Mouse (Mus musculus) CH12F3 (cell line): Measurements from ENCODE around the gene Igflr1.

Experiments used
- in situ Hi-C: fragments of 300-500 bp; cut with MboI; formaldehyde crosslinking; loops from 2 replicates; pipeline ENCODE4 v1.14.3; 2020; ENCODE audit warnings: low sequenced_read_pairs

The Igflr1 gene

DNA sequence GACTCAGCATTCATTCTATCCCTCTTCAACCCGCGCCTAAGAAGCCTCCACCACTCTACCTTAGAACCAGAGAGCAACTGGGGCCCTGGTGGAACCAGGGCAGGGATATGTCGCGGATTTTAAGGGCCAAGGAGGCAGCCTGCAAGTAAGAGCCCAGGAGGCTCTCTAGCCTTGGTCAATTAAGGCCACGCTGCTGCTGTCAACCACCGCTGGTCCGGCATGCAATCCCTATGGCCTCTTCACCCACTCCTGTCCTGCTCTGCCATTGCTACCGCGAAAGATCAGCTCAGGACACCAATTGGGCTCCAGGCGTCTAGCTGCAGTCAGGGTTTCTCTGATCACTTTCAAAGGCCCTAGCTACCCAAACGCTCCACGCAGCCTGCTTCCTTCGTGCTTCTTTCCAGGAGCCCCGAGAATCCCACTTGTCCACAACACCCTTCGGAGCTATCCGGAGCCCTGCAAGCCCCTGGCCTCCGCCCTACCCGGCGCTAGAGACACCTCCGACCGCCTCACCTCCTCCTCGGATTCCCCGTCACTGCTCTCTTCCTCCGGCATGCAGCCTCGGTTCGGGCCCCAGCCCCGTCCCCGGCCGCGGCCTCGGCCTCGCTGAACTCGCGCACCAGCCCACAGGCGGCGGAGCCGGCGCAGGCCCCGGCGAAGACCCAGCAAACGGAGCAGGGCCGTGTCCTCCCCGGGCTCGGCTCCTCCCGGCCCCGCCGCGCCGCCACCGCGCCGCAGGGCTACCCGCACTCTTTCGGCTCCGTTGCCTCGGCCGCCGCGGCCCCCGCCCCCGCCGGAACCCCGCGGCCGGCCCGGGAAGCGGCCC lies 22.8 kb downstream of the Igflr1 start:
- in situ Hi-C loops = no loop called here

DNA sequence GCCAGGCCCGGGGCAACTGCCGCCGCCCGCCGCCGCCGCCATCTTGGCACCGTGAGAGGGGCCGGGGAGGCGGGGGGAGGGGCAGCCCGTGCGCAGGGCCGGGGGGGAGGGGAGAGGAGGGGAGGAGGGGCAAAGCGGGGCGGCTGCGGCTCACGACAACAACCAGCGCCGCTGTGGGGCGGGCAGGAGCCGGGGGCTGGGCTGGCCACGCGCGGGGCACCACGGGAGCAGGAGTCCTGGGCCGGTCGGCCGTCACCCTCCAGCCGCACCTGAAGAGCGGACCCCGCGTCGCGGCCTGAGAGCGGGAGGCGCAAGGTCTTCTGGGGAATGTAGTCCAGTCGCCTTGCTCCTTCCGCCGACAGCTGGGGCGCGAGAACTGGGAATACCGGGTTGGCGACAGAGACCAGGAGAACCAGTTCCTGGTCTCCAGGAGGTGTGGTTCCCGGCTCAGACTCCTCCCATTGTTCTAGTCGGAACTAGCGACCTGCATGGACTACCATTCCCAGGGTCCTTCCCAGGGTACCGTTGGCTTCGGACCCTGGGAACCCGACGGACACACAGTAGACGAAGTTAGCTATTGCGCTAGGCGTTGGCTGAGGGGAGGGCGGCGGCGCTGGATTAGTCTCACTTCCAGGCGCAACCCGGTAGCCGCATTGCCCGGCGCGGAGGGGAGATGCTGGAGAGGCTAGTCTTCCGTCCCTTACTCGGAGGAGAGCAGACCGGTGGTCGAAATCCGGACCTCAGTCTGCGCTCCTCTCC lies 23.6 kb downstream of the Igflr1 start, which contains the start of gene Kmt2b:
Gene Kmt2b (minus strand): TSS at position 51 of the 759 bp plus-strand sequence.
- in situ Hi-C loops = no loop called here

DNA sequence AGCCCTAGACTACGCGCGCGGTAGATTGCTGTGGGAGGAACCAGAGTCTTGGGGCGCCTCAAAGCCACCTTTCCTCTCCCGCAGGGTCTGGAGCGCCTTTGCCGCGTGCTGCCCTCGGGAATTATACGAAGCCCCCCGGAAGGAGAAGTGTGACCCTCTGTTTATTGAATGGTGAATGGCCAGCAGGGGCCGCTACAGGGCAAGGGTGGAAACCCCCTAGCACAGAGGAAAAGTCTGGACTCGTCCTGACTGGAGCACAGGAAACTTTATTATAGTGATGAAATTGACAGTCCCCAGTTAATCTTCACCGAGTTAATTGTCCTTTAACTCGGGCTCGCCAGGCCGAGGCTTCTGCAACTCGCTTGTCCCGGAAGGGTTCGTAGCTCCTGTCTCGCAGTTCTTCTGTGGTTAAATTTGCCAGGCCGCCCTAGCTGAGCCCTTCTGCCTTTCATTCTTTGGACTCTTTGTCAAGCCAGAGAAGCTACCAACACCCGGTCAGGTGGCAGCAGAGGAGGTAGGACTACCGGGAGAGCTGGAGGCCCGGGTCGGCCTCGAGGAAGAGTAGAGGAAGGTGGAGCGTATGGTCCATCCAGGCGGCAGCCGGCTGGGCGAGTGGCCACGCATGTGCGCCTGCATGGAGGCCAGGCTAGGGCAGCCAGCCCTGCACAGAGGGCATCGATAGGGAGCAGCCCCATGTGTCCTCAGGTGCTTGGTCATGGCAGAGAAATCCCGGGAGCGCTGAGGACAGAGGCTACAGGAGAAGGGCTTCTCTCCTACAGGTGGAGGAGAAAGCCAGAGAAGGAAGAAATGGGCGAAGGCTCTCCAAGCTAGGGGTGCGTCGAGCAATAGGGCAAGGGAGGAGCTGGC lies 24.4 kb downstream of the Igflr1 start:
- in situ Hi-C loops = no loop called here

DNA sequence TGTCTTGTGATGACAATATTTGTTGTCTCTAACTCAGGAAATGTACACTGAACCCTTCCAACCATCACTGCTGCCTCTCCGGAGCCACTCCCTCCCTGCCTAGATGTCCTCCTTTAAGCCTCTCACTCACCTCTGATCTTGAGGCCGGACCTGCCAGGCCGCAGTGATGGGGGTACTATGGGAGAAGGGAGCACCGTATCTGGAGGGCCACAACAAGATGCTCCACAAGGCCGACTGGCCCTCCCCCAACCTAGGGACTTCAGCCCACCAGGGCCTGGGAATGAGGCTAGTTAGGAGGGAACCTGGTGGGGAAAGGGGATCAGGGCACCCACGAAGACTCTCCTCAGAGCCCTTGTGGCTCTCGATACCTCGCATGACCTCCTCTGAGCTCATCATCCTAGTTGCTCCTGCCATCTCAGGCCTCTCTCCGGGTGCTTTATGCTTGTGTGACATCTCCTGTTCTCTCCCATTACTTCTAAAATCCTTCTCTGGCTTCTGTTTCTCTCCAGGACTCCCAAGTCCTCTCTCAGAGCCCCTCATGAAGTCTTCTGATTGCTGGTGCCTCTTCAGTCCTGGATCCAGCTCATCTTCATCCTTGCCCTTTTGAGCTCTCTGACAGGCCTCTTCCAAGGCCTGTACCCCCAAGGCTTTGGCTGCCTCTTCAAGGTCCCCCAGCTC lies 25.8 kb downstream of the Igflr1 start:
- in situ Hi-C loops = no loop called here

DNA sequence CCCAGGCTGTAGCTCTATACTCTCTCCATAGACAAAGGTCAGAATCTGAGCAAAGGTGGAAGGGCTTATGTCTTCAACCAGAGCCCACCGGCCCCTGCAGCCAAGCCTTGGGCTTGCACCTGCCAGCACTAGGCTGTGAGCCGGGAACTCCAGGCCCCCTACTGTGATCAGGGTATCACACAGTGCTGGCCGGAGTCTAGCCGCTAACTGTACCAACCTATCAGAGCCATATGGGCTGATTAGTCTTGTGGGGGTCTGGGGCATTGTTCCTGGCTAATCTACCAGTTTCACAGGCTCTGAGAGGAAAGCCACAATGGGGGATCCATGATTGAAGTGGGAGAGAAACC lies 26.4 kb downstream of the Igflr1 start:
- in situ Hi-C loops = no loop called here

DNA sequence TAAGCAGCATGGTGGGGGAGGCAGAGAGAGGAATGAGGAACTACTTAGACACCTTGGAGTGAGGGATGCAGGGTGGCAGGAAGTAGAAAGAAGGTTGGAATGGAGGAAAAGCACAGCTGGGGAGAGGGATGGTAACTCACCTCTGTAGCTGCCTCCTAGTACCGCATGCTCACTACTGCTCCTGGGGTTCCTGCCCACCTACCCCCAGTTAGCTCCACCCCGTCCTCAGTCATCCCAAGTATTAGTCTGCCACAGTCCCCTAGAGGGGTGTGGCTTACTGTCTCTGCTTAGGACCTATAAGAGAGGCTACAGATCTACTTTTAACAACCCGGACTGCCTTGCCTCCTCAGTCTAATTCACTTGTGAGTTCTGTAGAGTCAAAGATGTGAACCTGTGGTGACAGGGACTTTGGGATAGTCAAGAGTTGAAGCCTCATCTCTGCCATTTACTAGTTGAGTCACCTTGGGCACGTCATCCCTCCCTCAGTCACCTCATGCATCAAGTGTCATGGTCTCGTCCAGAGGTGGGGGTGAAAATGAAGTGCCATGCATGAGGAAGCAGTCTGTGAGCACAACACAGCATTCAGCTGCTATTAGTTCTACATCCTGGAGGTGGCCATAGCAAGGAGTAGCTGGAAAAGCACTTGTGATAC lies 27.7 kb downstream of the Igflr1 start:
- in situ Hi-C loops = no loop called here

DNA sequence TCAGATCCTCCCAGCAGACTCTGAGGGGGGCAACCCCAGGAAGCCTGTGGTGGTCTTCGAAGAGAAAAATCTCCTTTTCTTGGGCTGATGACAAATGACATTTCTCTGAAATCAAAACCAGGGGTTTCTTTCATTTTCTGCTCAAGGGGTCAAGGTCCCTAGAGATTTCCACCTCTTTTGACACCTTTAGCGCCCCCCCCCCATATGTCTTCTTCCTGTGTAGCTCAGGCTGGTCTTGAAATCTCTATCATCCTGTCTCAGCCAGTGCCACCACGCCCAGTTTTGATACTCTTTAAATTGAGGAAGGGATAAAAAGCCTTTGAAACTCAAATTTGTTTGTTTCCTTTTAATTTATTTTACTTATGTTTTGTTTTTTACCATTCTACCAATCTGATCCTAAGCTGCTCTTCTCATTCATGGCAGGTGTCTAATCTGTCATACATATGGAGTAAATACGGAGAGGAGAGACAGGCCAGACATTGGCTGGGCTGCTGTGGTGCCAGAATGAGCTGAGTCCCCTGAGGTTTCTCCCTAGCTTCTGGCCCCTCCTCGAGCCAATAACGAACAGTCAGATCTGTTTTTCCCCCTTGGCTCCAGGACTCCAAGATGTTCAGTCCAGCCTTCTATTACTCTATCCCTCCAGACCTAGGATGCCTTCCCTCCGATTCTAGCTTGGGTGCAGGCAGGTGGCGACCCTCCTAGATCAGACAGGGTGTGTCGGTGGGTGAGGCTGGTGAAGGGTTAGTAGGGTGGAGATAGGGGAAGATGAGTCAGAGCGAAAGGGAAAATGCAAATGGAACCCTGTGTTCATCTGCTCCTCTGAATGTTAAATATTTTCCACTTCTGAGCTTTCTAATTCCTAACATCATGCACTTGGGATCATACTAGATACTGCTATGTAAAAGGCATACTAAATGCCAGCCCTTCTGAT lies 28.6 kb downstream of the Igflr1 start:
- in situ Hi-C loops = no loop called here

DNA sequence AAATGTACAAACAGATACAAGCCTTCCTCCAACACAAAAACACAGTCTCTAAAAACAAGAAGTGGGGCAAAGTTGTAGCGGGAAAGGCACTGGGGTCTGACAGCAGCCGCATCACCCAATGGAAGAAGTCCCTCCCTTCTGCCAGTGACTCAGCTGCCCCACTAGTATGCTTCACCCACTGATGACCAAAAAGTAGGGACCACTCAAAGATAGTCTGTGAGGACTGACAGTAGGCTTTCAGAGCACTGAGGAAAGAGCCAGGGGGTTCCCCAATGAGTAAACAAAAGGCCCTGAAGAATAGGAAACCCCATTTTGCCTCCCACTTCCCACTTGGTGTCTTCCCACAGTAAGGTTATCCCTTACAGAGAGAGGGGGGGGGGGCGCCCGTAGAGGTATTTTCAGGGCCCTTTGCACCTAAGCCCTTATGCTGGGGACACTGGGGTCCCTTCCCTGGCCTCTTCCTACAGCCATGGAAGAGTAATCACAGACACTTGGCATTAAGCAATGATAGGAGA lies 29.3 kb downstream of the Igflr1 start:
- in situ Hi-C loops = no loop called here

DNA sequence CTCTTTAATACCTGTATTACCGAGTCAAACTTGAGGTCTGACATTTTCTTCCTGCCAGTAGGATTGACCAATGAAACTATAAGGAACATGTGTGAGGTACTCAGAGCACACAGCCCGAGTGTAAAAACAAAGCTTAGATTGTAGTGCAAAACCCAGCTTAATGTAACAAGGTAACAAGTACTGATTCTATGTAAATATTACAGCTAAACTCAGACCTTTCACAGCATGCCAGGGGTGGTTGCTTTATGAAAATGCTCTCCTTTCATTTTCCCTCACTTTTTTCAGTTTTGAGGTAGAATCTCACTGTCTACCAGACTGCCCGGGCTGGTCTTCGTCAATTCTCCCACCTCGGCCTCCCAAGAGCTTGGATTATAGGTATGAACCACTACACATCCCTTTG lies 30.9 kb downstream of the Igflr1 start:
- in situ Hi-C loops = no loop called here

DNA sequence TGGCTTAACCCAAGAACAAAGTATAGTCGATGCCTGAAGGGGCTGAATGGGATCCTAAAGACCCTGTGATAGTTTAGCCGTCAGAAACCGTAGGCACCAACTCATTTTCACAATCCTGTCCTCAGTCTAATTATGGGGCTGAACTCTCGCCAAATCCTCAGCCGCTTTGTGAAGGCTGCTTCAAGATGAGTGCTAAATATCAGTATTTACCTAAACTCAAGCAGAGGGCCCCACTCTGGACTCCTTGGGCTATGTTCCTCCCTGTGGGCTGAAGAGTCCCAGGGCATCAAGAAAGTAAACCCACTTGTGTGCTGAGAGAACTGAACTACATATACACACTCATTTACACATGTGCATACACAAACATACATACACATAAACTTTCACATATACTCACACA lies 31.6 kb downstream of the Igflr1 start:
- in situ Hi-C loops = no loop called here

DNA sequence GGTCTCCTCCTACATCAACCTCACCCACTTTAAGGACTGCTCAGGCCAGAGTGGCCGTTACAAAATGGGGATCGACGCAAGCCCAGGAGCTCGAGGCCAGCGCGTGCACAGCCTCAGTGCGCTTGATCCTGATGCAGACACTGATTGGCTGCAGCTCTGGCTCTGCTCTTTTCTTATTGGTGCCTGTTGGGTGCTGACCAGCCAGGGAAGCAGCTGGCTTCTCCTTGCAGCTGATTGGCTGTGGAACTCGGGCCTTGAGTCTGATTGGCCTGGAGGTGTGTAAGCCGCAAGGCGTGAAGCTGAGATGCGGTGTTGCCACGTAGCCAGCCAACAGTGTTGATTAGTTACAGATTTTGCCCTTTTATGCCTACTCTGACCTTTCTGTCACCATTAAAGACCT lies 33.6 kb downstream of the Igflr1 start, which contains the start of gene Zbtb32:
Gene Zbtb32 (minus strand): TSS at position 124 of the 400 bp plus-strand sequence.
- in situ Hi-C loops = no loop called here

DNA sequence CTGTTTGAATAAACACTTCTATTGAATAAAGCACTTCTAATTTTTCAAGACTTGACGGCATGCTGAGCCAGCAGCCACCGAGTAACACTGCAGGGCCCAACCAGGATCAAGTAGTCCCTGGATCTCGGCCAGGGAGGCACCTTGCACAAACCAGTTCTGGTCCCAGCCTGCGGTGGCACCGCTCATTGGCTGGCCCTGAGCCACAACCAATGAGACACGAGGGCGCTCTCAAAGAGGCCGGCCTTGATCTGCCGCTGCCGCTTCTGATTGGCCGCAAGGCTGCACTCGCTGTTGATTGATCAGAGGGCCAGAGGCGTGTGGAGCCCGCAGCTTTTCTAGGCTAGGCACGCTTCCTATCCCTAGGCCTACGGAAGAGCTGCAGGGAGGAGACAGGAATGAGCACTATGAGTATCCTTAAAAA lies 34.7 kb downstream of the Igflr1 start:
- in situ Hi-C loops = no loop called here

DNA sequence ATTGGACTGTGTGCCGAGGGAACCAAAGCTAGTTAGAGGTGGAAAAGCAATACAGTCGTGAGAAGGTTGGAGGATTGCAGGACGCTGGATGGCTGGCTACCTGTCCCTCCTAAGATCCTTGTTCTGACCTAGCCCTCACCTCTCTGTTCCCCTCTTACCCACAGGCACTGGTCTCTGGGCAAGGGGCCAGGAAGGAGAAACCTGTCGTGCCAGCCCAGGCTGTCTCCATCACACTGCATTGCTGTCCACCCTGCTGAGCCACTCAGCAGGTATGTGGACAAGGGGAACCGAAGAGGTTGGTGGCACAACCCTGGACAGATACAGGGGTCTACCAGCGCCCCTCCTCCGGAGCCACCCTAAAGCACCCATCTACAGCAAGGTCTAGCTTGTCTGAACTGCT lies 35.4 kb downstream of the Igflr1 start:
- in situ Hi-C loops = no loop called here

DNA sequence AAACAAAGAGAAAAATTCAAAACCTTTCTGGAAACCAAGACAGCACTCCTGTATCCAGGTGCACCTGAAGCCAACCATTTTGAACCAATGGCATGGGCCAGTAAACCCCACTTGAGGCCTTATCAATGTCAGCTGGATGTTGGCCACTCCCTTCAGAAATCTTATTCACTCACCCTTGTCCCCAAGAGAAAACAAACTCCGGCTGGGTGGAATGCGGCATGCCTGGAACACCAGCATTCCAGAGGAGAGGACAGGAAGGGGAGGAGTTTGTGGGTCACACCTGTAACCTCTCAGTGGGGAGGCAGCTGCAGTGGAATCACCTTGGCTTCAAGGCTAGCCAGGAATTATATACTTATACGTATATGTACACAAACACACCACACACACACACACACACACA lies 37.4 kb downstream of the Igflr1 start:
- in situ Hi-C loops = no loop called here

DNA sequence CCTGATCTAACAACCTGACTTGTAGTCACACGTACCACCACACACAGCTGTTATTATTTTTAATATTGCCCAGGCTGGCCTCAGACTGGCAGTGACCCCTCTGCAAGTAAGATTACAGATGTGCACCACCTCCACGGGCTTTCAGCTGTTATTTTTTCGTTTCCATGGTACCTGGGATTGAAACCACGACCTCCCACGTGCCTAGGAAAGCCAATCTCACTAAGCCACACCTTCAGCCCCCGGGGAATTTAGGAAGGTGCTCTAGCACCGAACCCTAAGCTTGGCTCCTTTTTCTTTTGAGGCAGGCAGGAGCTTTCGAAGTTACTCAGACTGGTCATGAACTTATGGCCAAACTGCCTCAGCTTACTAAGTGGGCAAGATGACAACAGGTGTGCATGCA lies 39.2 kb downstream of the Igflr1 start:
- in situ Hi-C loops = no loop called here

DNA sequence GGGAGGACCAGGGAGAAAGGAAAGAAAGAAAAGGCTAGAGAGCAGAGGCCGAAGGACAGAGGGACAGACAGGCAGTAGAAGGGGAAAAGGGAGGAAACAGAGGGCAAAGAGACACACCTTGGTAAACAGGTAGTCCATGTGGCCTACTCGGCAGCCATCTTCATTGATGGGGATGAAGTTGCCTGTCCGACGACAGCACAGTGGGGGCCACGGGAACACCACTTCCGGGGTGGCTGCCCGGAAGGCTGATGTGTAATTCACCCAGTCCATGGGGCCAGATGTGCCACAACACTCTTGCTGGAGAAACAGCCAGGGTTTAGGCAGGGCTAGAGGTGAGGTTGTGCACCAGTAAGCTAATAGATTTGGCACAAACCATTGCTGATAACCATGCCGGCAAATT lies 39.7 kb downstream of the Igflr1 start:
- in situ Hi-C loops = no loop called here

DNA sequence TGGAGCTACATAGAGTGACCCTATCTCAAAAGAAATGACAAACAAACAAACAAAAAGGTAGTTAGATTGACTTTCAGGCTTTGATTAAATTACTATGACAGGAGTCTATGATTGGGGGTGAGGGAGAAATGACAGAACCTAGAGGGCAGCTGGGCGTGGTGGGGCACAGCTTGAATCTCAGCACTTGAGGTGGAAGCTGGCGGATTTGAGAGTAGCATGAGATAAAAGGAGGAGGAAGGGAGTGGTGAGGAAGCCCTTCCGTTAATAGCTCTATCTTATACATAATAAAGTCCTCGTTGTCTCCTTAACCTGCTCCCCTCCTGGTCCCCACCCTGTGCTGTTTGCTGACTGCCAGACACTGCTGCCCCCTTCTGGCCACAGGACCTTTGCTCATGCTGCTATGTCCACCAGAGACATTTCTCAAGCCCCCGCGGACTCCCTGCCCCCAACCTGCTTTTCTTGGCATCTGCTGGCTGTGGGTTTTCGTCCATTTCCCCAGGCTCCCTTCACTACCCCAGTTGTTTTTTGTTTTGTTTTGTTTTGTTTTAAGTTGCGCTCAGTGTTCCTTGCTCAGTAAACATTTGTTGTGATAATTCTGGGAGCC lies 42.6 kb downstream of the Igflr1 start:
- in situ Hi-C loops = no loop called here

DNA sequence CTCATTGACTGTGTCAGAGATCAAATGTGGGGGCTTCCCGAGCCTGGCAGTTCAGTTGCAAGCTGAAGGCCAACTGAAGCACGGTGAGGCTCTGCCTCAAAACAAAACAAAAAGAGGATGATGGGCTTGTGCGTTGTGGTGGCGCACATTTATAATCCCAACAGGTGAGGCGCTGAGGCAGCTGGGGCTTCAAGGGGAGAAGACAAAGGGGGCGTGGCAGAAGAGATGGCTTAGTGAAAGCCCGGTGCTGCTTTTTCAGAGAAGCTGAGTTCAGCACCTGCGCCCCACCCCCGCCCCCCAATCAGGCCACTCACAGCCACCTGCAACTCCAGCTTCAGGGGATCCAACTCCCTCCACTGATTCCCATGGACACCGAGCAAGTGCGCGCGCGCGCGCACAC lies 43.2 kb downstream of the Igflr1 start:
- in situ Hi-C loops = no loop called here

DNA sequence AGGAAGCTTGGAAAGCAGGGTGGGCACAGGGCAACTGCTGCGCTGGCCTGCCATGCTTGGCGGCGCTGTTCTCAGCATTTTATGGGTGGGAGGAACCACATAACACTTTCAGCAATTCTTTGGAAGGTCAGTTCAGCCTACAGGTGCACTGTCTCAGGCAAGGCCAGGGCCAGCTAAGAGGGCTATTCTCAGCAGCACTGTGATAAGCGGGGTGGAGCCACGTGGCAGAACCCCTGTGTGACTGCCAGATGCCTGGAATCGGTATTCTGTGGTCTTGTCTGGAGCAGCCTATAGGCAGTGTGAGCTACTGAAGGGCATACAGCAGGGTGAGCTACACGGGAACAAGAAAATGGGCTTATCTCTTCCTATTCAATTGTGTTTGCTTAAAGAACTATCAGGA lies 44.8 kb downstream of the Igflr1 start:
- in situ Hi-C loops = no loop called here
